Mouse (Mus musculus) heart, postnatal 0 days (tissue): Measurements from ENCODE around the gene Slc44a3. TPM values are rescaled to one million over a fixed set of nuclear protein-coding genes. Genes with fewer than 3 reads are reported as not detected.

Experiments
- ATAC-seq: fragments of 200-750 bp; cut with Nextera tagmentation; 2 replicates; pipeline ENCODE4 v1.8.0; 2017; ENCODE audit warnings: low read depth, moderate number of reproducible peaks, moderate library complexity; ENCODE audit not compliant: insufficient read depth
- DNase-seq: peaks from one replicate; pipeline ENCODE4 v3.0.0-alpha.2; 2016; ENCODE audit warnings: low spot score
- H3K27ac ChIP-seq: fragments of 300-500 bp; sonication (generic); 2 replicates; pipeline ENCODE4 v1.5.1; 2014; ENCODE audit warnings: low read depth, mild to moderate bottlenecking
- H3K27me3 ChIP-seq: fragments of 300-500 bp; sonication (generic); 2 replicates; pipeline ENCODE4 v1.6.1; 2014; ENCODE audit warnings: low read length, mixed read lengths; ENCODE audit not compliant: control insufficient read depth, insufficient read depth
- H3K36me3 ChIP-seq: fragments of 300-500 bp; sonication (generic); replicated peaks from 2 replicates; pipeline ENCODE4 v1.6.1; 2014; ENCODE audit warnings: low read length, mixed read lengths; ENCODE audit not compliant: control insufficient read depth, insufficient read depth
- H3K4me1 ChIP-seq: fragments of 300-500 bp; sonication (generic); 2 replicates; pipeline ENCODE4 v1.6.1; 2014; ENCODE audit warnings: antibody characterized with exemption; ENCODE audit not compliant: control insufficient read depth, insufficient read depth
- H3K4me2 ChIP-seq: fragments of 300-500 bp; sonication (generic); 2 replicates; pipeline ENCODE4 v1.6.1; 2014; ENCODE audit warnings: low read depth, mild to moderate bottlenecking, low read length, moderate library complexity
- H3K4me3 ChIP-seq: fragments of 300-500 bp; sonication (generic); 2 replicates; pipeline ENCODE4 v1.5.1; 2014; ENCODE audit warnings: low read depth, low read length
- H3K9ac ChIP-seq: fragments of 300-500 bp; sonication (generic); replicated peaks from 2 replicates; pipeline ENCODE4 v1.6.1; 2014; ENCODE audit warnings: low read depth, low read length, mixed read lengths
- H3K9me3 ChIP-seq: fragments of 300-500 bp; sonication (generic); replicated peaks from 2 replicates; pipeline ENCODE4 v1.6.1; 2016; ENCODE audit warnings: low read length; ENCODE audit not compliant: control insufficient read depth
- CTCF ChIP-seq: IDR thresholded peaks from 2 replicates; pipeline ENCODE4 v1.5.1; 2016; ENCODE audit warnings: antibody characterized with exemption, control low read depth, low read depth
- EP300 ChIP-seq: IDR thresholded peaks from 2 replicates; pipeline ENCODE4 v1.6.1; 2016; ENCODE audit warnings: antibody characterized with exemption, low read depth
- WGBS: fragments of 180-500 bp; shearing (Covaris S2); extraction: QIAGEN DNeasy Blood & Tissue Kit; methylation state at CpG from one replicate; pipeline ENCODE4 v1.1.7; 2014; 5-methylcytosine and 5-hydroxymethylcytosine counted together
- polyA plus RNA-seq: library from polyadenylated mRNA; unstranded; fragments of >200 nt; fragmentation: Nextera tagmentation; extraction: Ambion mirVana; gene quantifications from 2 replicates; pipeline ENCODE4 v1.2.1, GENCODE M21; 2015
- total RNA-seq: library from RNA; depleted of rRNA; stranded (reverse); fragments of >200 nt; gene quantifications from 2 replicates; pipeline ENCODE4 v1.2.3, GENCODE M21; 2014; ENCODE audit warnings: low replicate concordance

Slc44a3 gene
- total and polyA plus RNA-seq, 2 experiments from 2014 or later, result 0.79 to 6.0 TPM

- H3K27ac ChIP-seq, result 0 out of 2 replicates have a peak overlapping the region, but pooled peaks have one; percentile 1
- H3K36me3 ChIP-seq, result no peaks in the 10 kb centered on the region
- ATAC-seq (peak; percentile 58), DNase-seq (peak; percentile 60)
- no peak for TF ChIP-seq CTCF
- TF ChIP-seq EP300, result no peak
- no peak overlapping the region for H3K4me2 ChIP-seq
- H3K9ac ChIP-seq, result no peak overlapping the region
- H3K27me3 ChIP-seq, result no peaks in the 10 kb centered on the region
- H3K9me3 ChIP-seq, result no peaks in the 10 kb centered on the region
- H3K4me1 ChIP-seq, result no peaks in the 10 kb centered on the region; the same call in 1 of the 2 replicates
- no peak overlapping the region for H3K4me3 ChIP-seq
- 45% methylated on average over 10 of the region's 10 CpGs for WGBS
Observed at GRCm38 (mm10) chr3:121577032-121577591, 44.9 kb upstream of the Slc44a3 start.

- DNase-seq (no peak), ATAC-seq (no peak)
- H3K4me1 ChIP-seq, result no peaks in the 10 kb centered on the region; the same call in 1 of the 2 replicates
- 80% methylated on average over 6 of the region's 6 CpGs for WGBS
- no peaks in the 10 kb centered on the region for H3K27me3 ChIP-seq
- no peak overlapping the region for H3K27ac ChIP-seq
- H3K9ac ChIP-seq, result no peak overlapping the region
- H3K9me3 ChIP-seq, result no peaks in the 10 kb centered on the region
- H3K4me2 ChIP-seq, result no peak overlapping the region
- TF ChIP-seq EP300, result no peak
- TF ChIP-seq CTCF, result no peak
- H3K36me3 ChIP-seq, result no peaks in the 10 kb centered on the region
- H3K4me3 ChIP-seq, result no peak overlapping the region
Observed at GRCm38 (mm10) chr3:121576367-121576766, 44.2 kb upstream of the Slc44a3 start.

DNA sequence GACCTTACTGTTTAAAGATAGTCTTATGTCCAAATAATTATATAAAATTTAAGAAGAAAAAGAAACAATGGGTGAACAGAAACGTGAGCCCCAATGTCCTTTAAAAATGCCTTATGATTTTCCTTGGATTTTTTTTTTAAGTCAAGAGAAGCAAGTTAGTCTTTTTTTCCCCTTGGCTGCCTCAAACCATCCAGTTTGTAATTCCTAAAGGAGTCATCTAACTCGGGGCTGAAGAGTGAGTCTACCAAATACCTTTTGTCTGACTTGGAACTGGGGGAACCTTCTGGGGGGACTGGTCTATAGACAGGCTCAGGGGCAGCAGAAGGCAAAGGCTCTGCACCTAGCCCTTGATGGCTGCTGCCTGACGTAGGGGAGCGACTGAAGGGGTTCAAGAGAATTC lies 42.2 kb upstream of the Slc44a3 start:
- Histone ChIP-seq H3K27me3 (no peaks in the 10 kb centered on the region), H3K27ac (no peak overlapping the region), H3K9me3 (no peaks in the 10 kb centered on the region), H3K9ac (no peak overlapping the region), H3K4me2 (no peak overlapping the region), H3K4me3 (no peak overlapping the region), H3K4me1 (no peaks in the 10 kb centered on the region; the same call in 1 of the 2 replicates), H3K36me3 (no peaks in the 10 kb centered on the region)
- 74% methylated on average over 4 of the region's 4 CpGs for WGBS
- ATAC-seq (no peak), DNase-seq (no peak)
- TF ChIP-seq EP300 (no peak), CTCF (no peak)

GRCm38 (mm10) chr3:121573858-121574257 lies 41.7 kb upstream of the Slc44a3 start:
- no peaks in the 10 kb centered on the region for H3K9me3 ChIP-seq
- no peak overlapping the region for H3K9ac ChIP-seq
- no peak overlapping the region for H3K27ac ChIP-seq
- WGBS, result 51% methylated on average over 7 of the region's 7 CpGs
- ATAC-seq, result no peak
- no peak overlapping the region for H3K4me2 ChIP-seq
- H3K36me3 ChIP-seq, result no peaks in the 10 kb centered on the region
- TF ChIP-seq EP300, result no peak
- no peak for TF ChIP-seq CTCF
- no peaks in the 10 kb centered on the region for H3K27me3 ChIP-seq
- no peaks in the 10 kb centered on the region; the same call in 1 of the 2 replicates for H3K4me1 ChIP-seq
- DNase-seq, result peak; percentile 18
- H3K4me3 ChIP-seq, result no peak overlapping the region

GRCm38 (mm10) chr3:121571491-121571890 lies 39.3 kb upstream of the Slc44a3 start:
- no peak for TF ChIP-seq EP300
- TF ChIP-seq CTCF, result no peak
- H3K4me1 ChIP-seq, result no peaks in the 10 kb centered on the region; the same call in 1 of the 2 replicates
- 73% methylated on average over 4 of the region's 4 CpGs for WGBS

GRCm38 (mm10) chr3:121570623-121571022 lies 38.4 kb upstream of the Slc44a3 start:
- Histone ChIP-seq H3K27ac (no peak overlapping the region), H3K4me2 (no peak overlapping the region), H3K9me3 (no peaks in the 10 kb centered on the region), H3K36me3 (no peaks in the 10 kb centered on the region), H3K4me3 (no peak overlapping the region), H3K9ac (no peak overlapping the region), H3K27me3 (no peaks in the 10 kb centered on the region), H3K4me1 (no peaks in the 10 kb centered on the region)
- no peak for DNase-seq
- no peak for ATAC-seq
- WGBS, result 78% methylated on average over 11 of the region's 11 CpGs
- TF ChIP-seq EP300 (no peak), CTCF (no peak)

More at GRCm38 (mm10) chr3:121571491-121571890, 39.3 kb upstream of the Slc44a3 start:
- H3K9ac ChIP-seq, result no peak overlapping the region
- no peaks in the 10 kb centered on the region for H3K9me3 ChIP-seq
- DNase-seq (no peak), ATAC-seq (no peak)
- no peak overlapping the region for H3K27ac ChIP-seq
- H3K4me3 ChIP-seq, result no peak overlapping the region
- no peaks in the 10 kb centered on the region for H3K36me3 ChIP-seq
- no peaks in the 10 kb centered on the region for H3K27me3 ChIP-seq
- no peak overlapping the region for H3K4me2 ChIP-seq
